ENCODE assay signal across 22 mouse cellular contexts in genomic region chr17:68288094-68288493, GRCm38 (mm10). TPM values are rescaled to one million over a fixed set of nuclear protein-coding genes. Genes with fewer than 3 reads are reported as not detected.
DNase-seq lines count a peak whose midpoint lies in the region; ATAC-seq lines count a peak whose summit lies in the region.
"Had no signal": no experiment of that assay in that cellular context is flagged by ENCODE, and none has a peak within 500 bp of the region (broad histone marks: within the 10 kb centered on the region; RNA-seq: fewer than 3 reads in every experiment).

No protein-coding gene starts in this region.

- H3K4me1 ChIP-seq in lung, embryonic 16.5 days (replicated peaks; ENCODE audit: control insufficient read depth, insufficient read depth, low read length) = no peaks in the 10 kb centered on the region
- no peaks in the 10 kb centered on the region for H3K4me1 ChIP-seq in liver, embryonic 15.5 days (replicated peaks)
- H3K4me1 ChIP-seq in hindbrain, embryonic 14.5 days (replicated peaks; ENCODE audit: control insufficient read depth, insufficient read depth, low read length) = no peaks in the 10 kb centered on the region
- H3K4me1 ChIP-seq: forebrain, embryonic 13.5 days had no signal

- 72% methylated on average over 4 of the region's 4 CpGs for WGBS in lung, embryonic 16.5 days
- 55% methylated on average over 4 of the region's 4 CpGs for WGBS in liver, embryonic 15.5 days (ENCODE audit: insufficient replicate concordance)
- WGBS in hindbrain, embryonic 14.5 days = 90% methylated on average over 4 of the region's 4 CpGs

- H3K27ac ChIP-seq in lung, embryonic 16.5 days (ENCODE audit: low read length) = no peak overlapping the region
- H3K27ac ChIP-seq in liver, embryonic 15.5 days (replicated peaks) = no peak overlapping the region
- no peak overlapping the region for H3K27ac ChIP-seq in hindbrain, embryonic 14.5 days
- H3K27ac ChIP-seq: embryonic facial prominence, embryonic 10.5 days; forebrain, embryonic 13.5 days; hindbrain, embryonic 12.5 days had no signal

- H3K9ac ChIP-seq in lung, embryonic 16.5 days (ENCODE audit: low read length) = no peak overlapping the region
- H3K9ac ChIP-seq in liver, embryonic 15.5 days = no peak overlapping the region
- H3K9ac ChIP-seq in hindbrain, embryonic 14.5 days = no peak overlapping the region
- H3K9ac ChIP-seq: forebrain, embryonic 13.5 days; forebrain, postnatal 0 days; hindbrain, embryonic 12.5 days had no signal

- H3K4me3 ChIP-seq in lung, embryonic 16.5 days (ENCODE audit: low read length) = no peak overlapping the region
- no peak overlapping the region for H3K4me3 ChIP-seq in liver, embryonic 15.5 days (replicated peaks)
- H3K4me3 ChIP-seq in hindbrain, embryonic 14.5 days (replicated peaks; ENCODE audit: low read length) = no peak overlapping the region
- H3K4me3 ChIP-seq: embryonic facial prominence, embryonic 10.5 days; forebrain, embryonic 13.5 days; hindbrain, embryonic 12.5 days had no signal

- 0 out of 2 replicates have a peak, but pooled peaks have one; percentile 36 for ATAC-seq in lung, embryonic 16.5 days (ENCODE audit: low read depth)
- ATAC-seq in liver, embryonic 15.5 days (ENCODE audit: insufficient read depth) = peak; percentile 62
- no peak for ATAC-seq in hindbrain, embryonic 14.5 days (ENCODE audit: low FRiP score)
- ATAC-seq: activated CD4-positive, CD25-positive, alpha-beta regulatory T cell, adult 4 months; forebrain, embryonic 13.5 days; forebrain, postnatal 0 days; Patski had no signal

- no peaks in the 10 kb centered on the region for H3K36me3 ChIP-seq in lung, embryonic 16.5 days (ENCODE audit: control insufficient read depth, insufficient read depth, low read length)
- no peaks in the 10 kb centered on the region for H3K36me3 ChIP-seq in liver, embryonic 15.5 days (replicated peaks)
- H3K36me3 ChIP-seq in hindbrain, embryonic 14.5 days (replicated peaks; ENCODE audit: control insufficient read depth, insufficient read depth) = no peaks in the 10 kb centered on the region
- H3K36me3 ChIP-seq: embryonic facial prominence, embryonic 10.5 days; hindbrain, embryonic 12.5 days had no signal

- H3K27me3 ChIP-seq in lung, embryonic 16.5 days (ENCODE audit: control insufficient read depth, insufficient read depth, low read depth, low read length) = no peaks in the 10 kb centered on the region
- no peaks in the 10 kb centered on the region for H3K27me3 ChIP-seq in liver, embryonic 15.5 days
- no peaks in the 10 kb centered on the region for H3K27me3 ChIP-seq in hindbrain, embryonic 14.5 days (ENCODE audit: control insufficient read depth, insufficient read depth, low read length)
- H3K27me3 ChIP-seq: CH12.LX; forebrain, embryonic 13.5 days; hindbrain, embryonic 12.5 days; Patski had no signal

- H3K4me2 ChIP-seq in lung, embryonic 16.5 days (ENCODE audit: low read depth, low read length) = no peak overlapping the region
- H3K4me2 ChIP-seq in liver, embryonic 15.5 days = no peak overlapping the region
- no peak overlapping the region for H3K4me2 ChIP-seq in hindbrain, embryonic 14.5 days (replicated peaks)
- H3K4me2 ChIP-seq: forebrain, embryonic 13.5 days; hindbrain, embryonic 12.5 days had no signal

- no peaks in the 10 kb centered on the region for H3K9me3 ChIP-seq in lung, embryonic 16.5 days (ENCODE audit: control insufficient read depth, low read length)
- H3K9me3 ChIP-seq in liver, embryonic 15.5 days (replicated peaks) = no peaks in the 10 kb centered on the region
- H3K9me3 ChIP-seq in hindbrain, embryonic 14.5 days (ENCODE audit: control insufficient read depth, low read length) = no peaks in the 10 kb centered on the region
- H3K9me3 ChIP-seq: embryonic facial prominence, embryonic 10.5 days; forebrain, embryonic 13.5 days; hindbrain, embryonic 12.5 days had no signal

- peak; percentile 3 for DNase-seq in kidney, adult 9 months
- DNase-seq in kidney, adult 18-20 months = no peak
- DNase-seq in lung, postnatal 10 days = no peak
- DNase-seq in hindbrain, embryonic 14.5 days (ENCODE audit: low spot score) = no peak
- no peak for DNase-seq in ovary, postnatal 36 days (ENCODE audit: low spot score)
- DNase-seq: adrenal gland, postnatal 14 days; cerebellum, adult 11-12 months; cerebellum, adult 9-10 months; cerebellum, postnatal 36 days; forebrain, postnatal 0 days; gastrocnemius, postnatal 14 days; heart, postnatal 10 days; heart, postnatal 4 days had no signal

RNA-seq across cellular contexts. Expression of gene L3mbtl4, which starts 14.5 kb away (rescaled TPM):
- 0.10 and 0.23 TPM in 2 replicates for polyA plus RNA-seq in lung, embryonic 16.5 days (2015; fragmentation: Nextera tagmentation; extraction: Ambion mirVana)
- polyA plus RNA-seq in liver, embryonic 15.5 days (2015; fragmentation: Nextera tagmentation; extraction: Ambion mirVana) = not detected in 2 replicates
- 3.8 and 4.9 TPM in 2 replicates for polyA plus RNA-seq in hindbrain, embryonic 14.5 days (2014; fragmentation: Nextera tagmentation; extraction: Ambion mirVana)
- polyA plus RNA-seq: activated CD4-positive, CD25-positive, alpha-beta regulatory T cell, adult 4 months; heart, embryonic 14.5 days had no signal
